Mouse (Mus musculus) spleen, postnatal 10 days (tissue): Measurements from ENCODE around the gene Rnf25.

Source experiments
- DNase-seq, 2 experiments: peaks; one replicate each; pipeline ENCODE4 v3.0.0; 2021 to 2022; ENCODE audit warnings: low spot score in 2 of 2

The Rnf25 gene

GRCm38 (mm10) chr1:74601267-74601962 is at the start of gene Rnf25, which contains the start of gene Stk36:
Gene Rnf25 (minus strand): TSS chr1:74601397.
Gene Stk36 (plus strand): TSS chr1:74601445.
- peak; percentile 62 to 81 for DNase-seq

GRCm38 (mm10) chr1:74643926-74644325 is 42.7 kb upstream of the Rnf25 start:
- DNase-seq: no peak

GRCm38 (mm10) chr1:74643524-74643923 is 42.3 kb upstream of the Rnf25 start:
- no peak for DNase-seq

GRCm38 (mm10) chr1:74632734-74633133 is 31.5 kb upstream of the Rnf25 start:
- DNase-seq: no peak

GRCm38 (mm10) chr1:74628001-74628400 is 26.8 kb upstream of the Rnf25 start:
- no peak for DNase-seq

GRCm38 (mm10) chr1:74626076-74626475 is 24.9 kb upstream of the Rnf25 start:
- DNase-seq: no peak

- no peak for DNase-seq
Measured at GRCm38 (mm10) chr1:74624183-74624582, 23.0 kb upstream of the Rnf25 start.

- DNase-seq: no peak
Measured at GRCm38 (mm10) chr1:74600501-74601266, 513 bp downstream of the Rnf25 start.

GRCm38 (mm10) chr1:74594434-74594833 is 6.8 kb downstream of the Rnf25 start:
- DNase-seq: no peak

- peak; percentile 97 to 99 for DNase-seq
Measured at GRCm38 (mm10) chr1:74587773-74588445, 13.3 kb downstream of the Rnf25 start, which contains the start of the genes Zfp142 and Bcs1l. Gene Zfp142 (minus strand): TSS chr1:74588246. Gene Bcs1l (plus strand): TSS chr1:74588289.

GRCm38 (mm10) chr1:74587233-74587772 is 13.9 kb downstream of the Rnf25 start:
- DNase-seq: no peak

- DNase-seq: no peak
Measured at GRCm38 (mm10) chr1:74584616-74585398, 16.4 kb downstream of the Rnf25 start.

GRCm38 (mm10) chr1:74582621-74583020 is 18.6 kb downstream of the Rnf25 start:
- DNase-seq: no peak

GRCm38 (mm10) chr1:74569739-74570719 is 31.2 kb downstream of the Rnf25 start:
- DNase-seq: no peak

GRCm38 (mm10) chr1:74565834-74566233 is 35.4 kb downstream of the Rnf25 start:
- DNase-seq: no peak

GRCm38 (mm10) chr1:74559061-74559460 is 42.1 kb downstream of the Rnf25 start:
- no peak for DNase-seq

- no peak for DNase-seq
Measured at GRCm38 (mm10) chr1:74544184-74544583, 57.0 kb downstream of the Rnf25 start, which contains the start of gene Usp37. Gene Usp37 (minus strand): TSS chr1:74544284.
